Mouse (Mus musculus) kidney, postnatal 4 days (tissue): Measurements from ENCODE around the gene Nrd1.
A peak's percentile ranks its signal among the peaks of the same experiment; 100 is the strongest.

Source experiments
- DNase-seq, 2 experiments: peaks; one replicate each; pipeline ENCODE4 v3.0.0; 2021; ENCODE audit warnings: mixed read lengths in 2 of 2

Gene Nrd1

GRCm38 (mm10) chr4:109102574-109102973 is 102.1 kb downstream of the Nrd1 start:
- no peak for DNase-seq

- peak in 1 of 2 experiments; percentile 30 for DNase-seq
Observed at GRCm38 (mm10) chr4:109103145-109103883, 102.9 kb downstream of the Nrd1 start.

GRCm38 (mm10) chr4:109105254-109105653 is 104.8 kb downstream of the Nrd1 start:
- DNase-seq = no peak

GRCm38 (mm10) chr4:109106034-109106433 is 105.6 kb downstream of the Nrd1 start:
- no peak for DNase-seq

GRCm38 (mm10) chr4:109106594-109106993 is 106.1 kb downstream of the Nrd1 start:
- no peak for DNase-seq

- no peak for DNase-seq
Observed at GRCm38 (mm10) chr4:109109012-109109411, 108.6 kb downstream of the Nrd1 start.

- no peak for DNase-seq
Observed at GRCm38 (mm10) chr4:109109686-109110085, 109.2 kb downstream of the Nrd1 start.

- no peak for DNase-seq
Observed at GRCm38 (mm10) chr4:109110978-109111377, 110.5 kb downstream of the Nrd1 start.
